Mouse (Mus musculus) MEL (cell line): ENCODE measurements at regions not wholly inside any gene's neighbourhood (a gene's known extent, or its start where the extent isn't known, plus 50 kb on each side); places are given as distances from the start of the nearest gene placed in this dataset.

Experiments
- ETS1 ChIP-seq: IDR thresholded peaks from 2 replicates; pipeline ENCODE4 v1.6.1; 2012; ENCODE audit warnings: low read depth, mild to moderate bottlenecking, inconsistent platforms, low read length, improper control_type of control experiment, moderate library complexity
- POLR2A ChIP-seq, 2 experiments: IDR thresholded peaks; 2 replicates each; pipeline ENCODE4 v1.6.1; 2011 to 2012; ENCODE audit warnings: low read length in 2 of 2, mild to moderate bottlenecking in 2 of 2, control low read depth in 1 of 2, improper control_type of control experiment in 1 of 2, low read depth in 1 of 2, moderate library complexity in 1 of 2; ENCODE audit not compliant: control insufficient read depth in 1 of 2, insufficient read depth in 1 of 2, poor library complexity in 1 of 2
- ZNF384 ChIP-seq: IDR thresholded peaks from 2 replicates; pipeline ENCODE4 v1.6.1; 2012; ENCODE audit warnings: low read depth, mild to moderate bottlenecking, inconsistent platforms, low read length, improper control_type of control experiment

- no peak for TF ChIP-seq POLR2A (IDR thresholded peaks at IDR 0.05; ENCODE audit: control insufficient read depth in 1 of 2, insufficient read depth in 1 of 2, low read depth in 1 of 2, low read length in 2 of 2, poor library complexity in 1 of 2)
- TF ChIP-seq ZNF384, result no peak
- no peak for TF ChIP-seq ETS1
These were observed 263.7 kb upstream of the Zbtb20 start for GRCm38 (mm10) chr16:42612011-42612410.
